Mouse (Mus musculus) E14TG2a.4 (cell line): ENCODE measurements around the gene Kif5c.

Source experiments
- CTCF ChIP-seq: conservative IDR thresholded peaks from 2 replicates; pipeline ENCODE4 v1.5.1; 2014; ENCODE audit warnings: low read length
- NANOG ChIP-seq: IDR thresholded peaks from 2 replicates; pipeline ENCODE4 v1.6.1; 2014; ENCODE audit warnings: borderline replicate concordance, low read length, mixed read lengths
- POU5F1 ChIP-seq: IDR thresholded peaks from 2 replicates; pipeline ENCODE4 v1.6.1; 2014; ENCODE audit warnings: low read length, borderline replicate concordance

DNA sequence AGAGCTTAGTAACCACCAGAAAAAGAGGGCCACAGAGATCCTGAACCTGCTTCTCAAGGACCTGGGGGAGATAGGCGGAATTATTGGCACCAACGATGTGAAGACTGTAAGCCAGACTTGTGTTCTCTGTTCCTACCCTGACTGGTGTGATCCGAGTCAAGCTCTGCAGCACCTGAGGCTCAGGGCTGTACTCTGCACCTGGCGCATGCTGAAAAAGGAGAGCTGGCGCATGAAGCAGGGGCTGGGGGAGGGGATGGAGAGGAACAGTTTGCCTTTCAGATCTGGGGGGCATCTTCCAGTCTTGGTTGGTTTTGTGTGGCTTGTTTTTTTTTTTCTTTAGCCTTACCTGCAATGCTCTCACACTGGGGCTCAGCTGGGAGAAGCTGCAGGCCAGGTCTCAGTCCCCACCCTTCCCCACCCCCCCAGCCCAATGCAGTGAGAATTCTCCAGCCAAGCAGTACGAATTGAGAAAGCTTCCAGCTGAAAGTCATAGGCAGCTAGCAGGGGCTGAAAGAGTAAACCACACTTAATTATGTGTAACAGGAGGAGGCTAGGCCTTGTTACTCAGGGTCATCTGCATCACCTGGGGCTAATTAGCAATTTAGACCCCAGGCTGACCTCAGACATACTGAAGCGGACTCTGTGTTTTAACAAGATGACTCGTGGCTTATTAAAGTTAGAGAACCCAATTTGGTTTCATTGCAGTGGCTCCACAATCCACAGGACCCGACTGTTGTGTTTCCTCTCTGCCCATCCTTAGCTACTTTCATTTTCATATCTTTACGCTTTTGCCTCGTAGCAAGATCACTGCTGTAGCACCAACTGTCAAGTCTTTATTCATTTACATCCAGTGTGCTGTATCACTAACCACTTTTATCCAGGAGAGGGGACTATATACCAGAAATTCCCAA lies 113.9 kb downstream of the Kif5c start:
- TF ChIP-seq CTCF (no peak), NANOG (no peak), POU5F1 (no peak)
